Mouse (Mus musculus): ENCODE results near the gene Mmp9.

- TF ChIP-seq CTCF (IDR thresholded peaks at IDR 0.05) (no peak), EP300 (IDR thresholded peaks at IDR 0.05) (no peak)
These were observed 39.2 kb downstream of the Mmp9 start for GRCm38 (mm10) chr2:164979749-164980148.
